ENCODE assay signal across 8 mouse cellular contexts in genomic region chr4:145745645-145745991, GRCm38 (mm10).
DNase-seq lines count a peak whose midpoint lies in the region; ATAC-seq and TF ChIP-seq lines count a peak whose summit lies in the region.
"Not testable (repeated sequence)": the region's sequence is repeated elsewhere in the genome, so short reads cannot be mapped to it uniquely, and the experiment has no call there.

No protein-coding gene starts in this region.

- not testable (repeated sequence) for H3K27ac ChIP-seq in heart, embryonic 15.5 days; hindbrain, embryonic 13.5 days; intestine, embryonic 16.5 days (ENCODE audit: low read length); limb, embryonic 14.5 days (replicated peaks; ENCODE audit: low read depth, low read length); midbrain, embryonic 15.5 days; neural tube, embryonic 13.5 days (replicated peaks)

- not testable (repeated sequence) for H3K36me3 ChIP-seq in heart, embryonic 15.5 days; hindbrain, embryonic 13.5 days; intestine, embryonic 16.5 days (ENCODE audit: control insufficient read depth, insufficient read depth, low read length); limb, embryonic 14.5 days (ENCODE audit: control insufficient read depth, insufficient read depth, low read length); midbrain, embryonic 15.5 days (replicated peaks); neural tube, embryonic 13.5 days

- not testable (repeated sequence) for H3K9me3 ChIP-seq in heart, embryonic 15.5 days (replicated peaks); hindbrain, embryonic 13.5 days; intestine, embryonic 16.5 days (ENCODE audit: control insufficient read depth, low read length); limb, embryonic 14.5 days (ENCODE audit: control insufficient read depth, low read length); midbrain, embryonic 15.5 days; neural tube, embryonic 13.5 days

- ATAC-seq in common myeloid progenitor, adult 5-6 weeks (replicated peaks; ENCODE audit: low read depth, poor library complexity, severe bottlenecking) = peak; percentile 56; the same call in 1 of the 2 replicates
- ATAC-seq in granulocyte monocyte progenitor cell, adult 5-6 weeks (replicated peaks; ENCODE audit: poor library complexity, severe bottlenecking) = peak; percentile 69; the same call in 1 of the 2 replicates
- ATAC-seq in heart, embryonic 15.5 days (replicated peaks; ENCODE audit: insufficient number of reproducible peaks, insufficient read depth, low FRiP score, low read depth) = 0 out of 2 replicates have a peak, but pooled peaks have one; percentile 14
- ATAC-seq in hindbrain, embryonic 13.5 days (ENCODE audit: low FRiP score) = peak; percentile 63
- ATAC-seq in intestine, embryonic 16.5 days = peak; percentile 81
- ATAC-seq in limb, embryonic 14.5 days (ENCODE audit: low FRiP score, low read depth) = not testable (repeated sequence)
- ATAC-seq in midbrain, embryonic 15.5 days (replicated peaks) = peak; percentile 54
- ATAC-seq in neural tube, embryonic 13.5 days (ENCODE audit: low read depth) = peak; percentile 15; the same call in 1 of the 2 replicates

- WGBS in heart, embryonic 15.5 days = no CpG with 5 or more reads among the region's 30 CpGs
- WGBS in hindbrain, embryonic 13.5 days = no CpG with 5 or more reads among the region's 30 CpGs
- no CpG with 5 or more reads among the region's 30 CpGs for WGBS in intestine, embryonic 16.5 days
- no CpG with 5 or more reads among the region's 30 CpGs for WGBS in limb, embryonic 14.5 days
- WGBS in midbrain, embryonic 15.5 days = no CpG with 5 or more reads among the region's 30 CpGs
- no CpG with 5 or more reads among the region's 30 CpGs for WGBS in neural tube, embryonic 13.5 days

- H3K27me3 ChIP-seq in heart, embryonic 15.5 days; hindbrain, embryonic 13.5 days; intestine, embryonic 16.5 days (replicated peaks; ENCODE audit: control insufficient read depth, insufficient read depth, low read length); limb, embryonic 14.5 days (ENCODE audit: control insufficient read depth, insufficient read depth, low read length); midbrain, embryonic 15.5 days (replicated peaks); neural tube, embryonic 13.5 days: not testable (repeated sequence)

- not testable (repeated sequence) for TF ChIP-seq POLR2A in limb, embryonic 14.5 days (IDR thresholded peaks at IDR 0.05; ENCODE audit: borderline replicate concordance, extremely low read depth, insufficient read depth, insufficient read length)

- not testable (repeated sequence) for H3K4me1 ChIP-seq in heart, embryonic 15.5 days (replicated peaks); hindbrain, embryonic 13.5 days (replicated peaks); intestine, embryonic 16.5 days (ENCODE audit: control insufficient read depth, insufficient read depth, low read length); limb, embryonic 14.5 days (ENCODE audit: control insufficient read depth, insufficient read depth, low read length); midbrain, embryonic 15.5 days; neural tube, embryonic 13.5 days (replicated peaks)

- not testable (repeated sequence) for H3K9ac ChIP-seq in heart, embryonic 15.5 days; hindbrain, embryonic 13.5 days; intestine, embryonic 16.5 days (ENCODE audit: low read depth, low read length); limb, embryonic 14.5 days (ENCODE audit: low read depth, low read length, severe bottlenecking); midbrain, embryonic 15.5 days; neural tube, embryonic 13.5 days

- H3K4me2 ChIP-seq in heart, embryonic 15.5 days = peak overlapping the region; percentile 60; the same call in 1 of the 2 replicates
- not testable (repeated sequence) for H3K4me2 ChIP-seq in hindbrain, embryonic 13.5 days; intestine, embryonic 16.5 days (ENCODE audit: low read depth, low read length); limb, embryonic 14.5 days (replicated peaks; ENCODE audit: low read depth, low read length, severe bottlenecking); midbrain, embryonic 15.5 days
- peak overlapping the region; percentile 48 for H3K4me2 ChIP-seq in neural tube, embryonic 13.5 days

- not testable (repeated sequence) for H3K4me3 ChIP-seq in heart, embryonic 15.5 days; hindbrain, embryonic 13.5 days; intestine, embryonic 16.5 days (ENCODE audit: low read length); midbrain, embryonic 15.5 days; neural tube, embryonic 13.5 days
- H3K4me3 ChIP-seq in limb, embryonic 14.5 days (replicated peaks; ENCODE audit: low read length) = peak overlapping the region; percentile 28

- DNase-seq in limb, embryonic 14.5 days (ENCODE audit: low spot score) = not testable (repeated sequence)
